ENCODE assay signal across 13 mouse cellular contexts in the genomic region with DNA sequence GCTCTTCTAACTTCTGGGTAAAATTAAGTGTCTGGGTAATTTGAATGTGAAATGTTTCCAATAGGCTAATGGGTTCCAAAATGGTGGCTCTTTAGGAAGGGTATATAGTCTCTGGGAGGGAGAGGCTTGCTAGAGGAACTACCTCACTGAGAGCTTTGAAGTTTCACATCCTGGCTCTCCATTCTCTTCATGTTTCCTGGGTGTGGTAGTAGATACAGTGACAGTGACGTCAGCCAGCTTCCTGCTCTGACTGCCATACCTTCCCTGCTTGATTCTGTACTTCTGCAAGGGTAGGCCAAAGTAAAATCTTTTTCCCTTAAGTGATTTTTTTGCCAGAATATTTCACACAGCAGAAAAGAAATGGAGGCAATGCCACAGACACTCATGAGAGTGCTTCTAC.
DNase-seq lines count a peak whose midpoint lies in the region; ATAC-seq and TF ChIP-seq lines count a peak whose summit lies in the region.
"Had no signal": no experiment of that assay in that cellular context is flagged by ENCODE, and none has a peak within 500 bp of the region (broad histone marks: within the 10 kb centered on the region; RNA-seq: fewer than 3 reads in every experiment).

No protein-coding gene starts in this region.

- TF ChIP-seq CTCF in liver, postnatal 0 days (IDR thresholded peaks at IDR 0.05; ENCODE audit: low read depth): no peak

- peak; percentile 5 for DNase-seq in thymus, postnatal 0 days (ENCODE audit: low spot score)
- DNase-seq in thymus, postnatal 10 days (ENCODE audit: low spot score in 2 of 2): no peak
- DNase-seq in liver, postnatal 0 days: no peak
- no peak for DNase-seq in frontal cortex, postnatal 14 days (ENCODE audit: low spot score in 2 of 2)
- DNase-seq: cerebellum, postnatal 14 days; lung, embryonic 14.5 days; right cerebral cortex, postnatal 25 days had no signal

- H3K27me3 ChIP-seq in liver, postnatal 0 days (ENCODE audit: insufficient read depth, low read length): no peaks in the 10 kb centered on the region
- H3K27me3 ChIP-seq in kidney, embryonic 15.5 days: no peaks in the 10 kb centered on the region
- H3K27me3 ChIP-seq: embryonic facial prominence, embryonic 13.5 days; forebrain, embryonic 15.5 days; stomach, embryonic 15.5 days had no signal

- TF ChIP-seq EP300 in liver, postnatal 0 days (IDR thresholded peaks at IDR 0.05; ENCODE audit: low read depth): no peak

- H3K36me3 ChIP-seq in liver, postnatal 0 days (replicated peaks; ENCODE audit: insufficient read depth, low read length): no peaks in the 10 kb centered on the region
- no peaks in the 10 kb centered on the region for H3K36me3 ChIP-seq in kidney, embryonic 15.5 days
- H3K36me3 ChIP-seq: embryonic facial prominence, embryonic 13.5 days; forebrain, embryonic 15.5 days; stomach, embryonic 15.5 days had no signal

- H3K4me3 ChIP-seq in liver, postnatal 0 days (ENCODE audit: low read depth, low read length): no peak overlapping the region
- no peak overlapping the region for H3K4me3 ChIP-seq in kidney, embryonic 15.5 days (replicated peaks)
- H3K4me3 ChIP-seq: embryonic facial prominence, embryonic 13.5 days; forebrain, embryonic 15.5 days; stomach, embryonic 15.5 days had no signal

- 35% methylated on average over 1 of the region's 1 CpGs for WGBS in liver, postnatal 0 days (ENCODE audit: insufficient replicate concordance)
- 38% methylated on average over 1 of the region's 1 CpGs for WGBS in kidney, embryonic 15.5 days

- ATAC-seq in granulocyte monocyte progenitor cell, adult 5-6 weeks (replicated peaks; ENCODE audit: poor library complexity, severe bottlenecking): peak; percentile 86
- peak; percentile 49; the same call in 1 of the 2 replicates for ATAC-seq in liver, postnatal 0 days
- no peak for ATAC-seq in inflammation-experienced regulatory T-cells, adult 6 months
- ATAC-seq in kidney, embryonic 15.5 days (replicated peaks; ENCODE audit: low FRiP score): no peak
- ATAC-seq: forebrain, embryonic 15.5 days had no signal

- H3K9ac ChIP-seq in liver, postnatal 0 days (replicated peaks): no peak overlapping the region
- no peak overlapping the region for H3K9ac ChIP-seq in kidney, embryonic 15.5 days
- H3K9ac ChIP-seq: embryonic facial prominence, embryonic 13.5 days; forebrain, embryonic 15.5 days; lung, embryonic 14.5 days; stomach, embryonic 15.5 days had no signal

- H3K4me1 ChIP-seq in liver, postnatal 0 days (ENCODE audit: insufficient read depth): peaks cover 11% of the 10 kb centered on the region
- 0 out of 2 replicates have a peak, but pooled peaks cover 4% of the 10 kb centered on the region for H3K4me1 ChIP-seq in kidney, embryonic 15.5 days
- H3K4me1 ChIP-seq: embryonic facial prominence, embryonic 13.5 days; forebrain, embryonic 15.5 days; stomach, embryonic 15.5 days had no signal

- H3K27ac ChIP-seq in liver, postnatal 0 days (ENCODE audit: low read depth): 0 out of 2 replicates have a peak overlapping the region, but pooled peaks have one; percentile 8
- no peak overlapping the region for H3K27ac ChIP-seq in kidney, embryonic 15.5 days
- H3K27ac ChIP-seq: embryonic facial prominence, embryonic 13.5 days; forebrain, embryonic 15.5 days; stomach, embryonic 15.5 days had no signal

- H3K9me3 ChIP-seq in liver, postnatal 0 days (ENCODE audit: low read length): no peaks in the 10 kb centered on the region
- H3K9me3 ChIP-seq in kidney, embryonic 15.5 days (replicated peaks): no peaks in the 10 kb centered on the region
- H3K9me3 ChIP-seq: embryonic facial prominence, embryonic 13.5 days; forebrain, embryonic 15.5 days; stomach, embryonic 15.5 days had no signal

- no peak overlapping the region for H3K4me2 ChIP-seq in liver, postnatal 0 days (ENCODE audit: low read depth, low read length)
- H3K4me2 ChIP-seq in kidney, embryonic 15.5 days: no peak overlapping the region
- H3K4me2 ChIP-seq: embryonic facial prominence, embryonic 13.5 days; forebrain, embryonic 15.5 days; lung, embryonic 14.5 days; stomach, embryonic 15.5 days had no signal

Comparison
In these comparisons a context has a peak if more than half of its experiments do, and no peak if none do; other contexts are left out.
1. ATAC-seq: peak in granulocyte monocyte progenitor cell, adult 5-6 weeks (single experiment) and liver, postnatal 0 days (single experiment); none in inflammation-experienced regulatory T-cells, adult 6 months (single experiment) and kidney, embryonic 15.5 days (single experiment).